Mouse (Mus musculus) thymus, postnatal 4 days (tissue): Measurements from ENCODE around the gene Zdhhc3.

Source experiments
- DNase-seq: peaks from one replicate; pipeline ENCODE4 v3.0.0; 2021

Zdhhc3 gene

DNA sequence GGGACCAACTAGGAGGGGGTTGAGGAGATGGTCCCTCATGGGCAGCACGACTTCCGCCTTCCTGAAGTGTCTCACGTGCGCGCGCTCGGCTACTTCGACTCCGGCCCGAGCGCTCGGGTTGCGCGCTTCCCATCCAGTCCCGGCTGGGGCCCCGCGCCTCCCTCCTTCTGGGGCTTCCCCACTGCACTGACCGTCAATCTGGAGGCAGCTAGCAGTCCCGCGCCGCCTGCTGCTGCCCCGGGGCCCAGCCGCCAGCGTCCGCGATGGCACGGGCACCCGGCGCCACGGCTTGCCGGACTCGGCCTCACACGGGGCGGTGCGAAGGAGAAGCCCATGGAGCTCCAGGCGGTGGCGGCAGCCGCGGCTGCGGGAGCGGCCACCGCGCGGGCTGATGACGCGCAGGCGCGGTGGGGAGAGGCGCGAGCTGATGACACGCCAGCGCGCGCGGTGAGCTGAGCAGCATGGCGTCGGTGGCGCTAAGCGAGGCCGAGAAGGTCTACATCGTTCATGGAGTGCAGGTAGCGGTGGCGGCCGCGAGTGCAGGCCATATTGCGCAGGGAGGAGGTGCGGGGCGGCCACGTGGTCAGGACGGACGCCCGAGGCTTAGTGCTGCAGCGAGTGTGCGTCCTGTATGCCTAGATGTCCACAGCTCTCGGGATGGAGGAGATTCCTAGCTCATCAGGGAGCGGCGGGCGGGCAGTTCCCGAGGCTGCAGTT is at the start of gene Zdhhc3, which contains the start of gene Exosc7:
Zdhhc3 (minus strand) TSS at position 401 of the 717 bp plus-strand sequence.
Exosc7 (plus strand) TSS at position 411 of the 717 bp plus-strand sequence.
- peak; percentile 93 for DNase-seq

- DNase-seq = no peak
Measured at GRCm38 (mm10) chr9:123161792-123162191, 48.8 kb upstream of the Zdhhc3 start.

- peak; percentile 77 for DNase-seq
Measured at GRCm38 (mm10) chr9:123159330-123159729, 46.3 kb upstream of the Zdhhc3 start.

DNA sequence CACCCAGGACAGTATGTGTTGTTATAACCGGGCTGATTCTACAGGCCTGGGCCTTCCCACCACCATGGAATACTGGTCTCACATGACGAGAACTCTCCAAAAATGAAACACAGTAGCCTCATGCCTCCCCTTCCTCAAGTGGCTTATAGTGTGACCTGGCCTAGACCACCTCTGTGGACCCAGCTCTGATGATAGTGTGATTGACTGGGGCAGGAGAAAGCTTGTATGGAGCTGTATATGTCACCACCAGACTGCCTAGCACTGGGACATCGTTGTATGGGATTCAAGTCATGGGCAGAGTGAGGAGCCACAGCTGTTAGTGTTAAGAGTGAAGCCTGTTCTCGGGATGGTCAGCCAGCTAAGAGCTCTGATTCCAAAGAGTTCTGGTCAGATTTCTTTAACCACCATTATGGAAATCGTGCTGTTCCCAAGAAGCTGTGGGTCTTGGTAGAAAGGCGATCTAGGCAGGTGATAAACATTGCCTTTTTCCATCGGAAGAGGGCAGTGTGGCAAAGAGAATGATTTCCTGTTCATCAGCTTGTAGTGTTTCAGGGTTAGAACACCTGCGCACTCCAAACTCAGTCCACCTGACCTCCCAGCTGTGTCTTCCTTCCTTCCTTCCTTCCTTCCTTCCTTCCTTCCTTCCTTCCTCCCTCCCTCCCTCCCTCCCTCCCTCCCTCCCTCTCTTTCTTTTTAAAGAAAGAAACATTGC is 45.3 kb upstream of the Zdhhc3 start:
- DNase-seq = peak; percentile 68

GRCm38 (mm10) chr9:123157699-123158098 is 44.7 kb upstream of the Zdhhc3 start:
- DNase-seq = no peak

- peak; percentile 75 for DNase-seq
Measured at GRCm38 (mm10) chr9:123156910-123157361, 43.9 kb upstream of the Zdhhc3 start.

- no peak for DNase-seq
Measured at GRCm38 (mm10) chr9:123153121-123153520, 40.1 kb upstream of the Zdhhc3 start.

DNA sequence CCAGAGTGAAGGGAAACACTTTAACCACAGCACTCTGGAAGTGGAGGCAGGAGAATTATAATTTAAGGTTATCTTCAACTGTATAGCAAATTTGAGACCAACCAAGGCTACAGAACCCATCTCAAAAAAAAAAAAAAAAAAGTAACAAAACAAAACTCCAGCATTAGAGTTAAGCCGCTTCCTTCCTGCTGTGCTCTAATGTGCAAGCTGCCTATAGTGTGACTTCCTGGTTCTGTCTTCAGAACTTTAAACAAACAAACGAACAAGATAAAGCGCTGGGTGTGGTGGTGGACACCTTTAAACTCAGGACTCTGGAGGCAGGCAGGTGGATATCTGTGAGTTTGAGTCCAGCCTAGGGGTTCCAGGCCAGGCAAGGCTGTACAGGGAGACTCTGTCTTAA is 39.0 kb upstream of the Zdhhc3 start:
- DNase-seq = peak; percentile 31

DNA sequence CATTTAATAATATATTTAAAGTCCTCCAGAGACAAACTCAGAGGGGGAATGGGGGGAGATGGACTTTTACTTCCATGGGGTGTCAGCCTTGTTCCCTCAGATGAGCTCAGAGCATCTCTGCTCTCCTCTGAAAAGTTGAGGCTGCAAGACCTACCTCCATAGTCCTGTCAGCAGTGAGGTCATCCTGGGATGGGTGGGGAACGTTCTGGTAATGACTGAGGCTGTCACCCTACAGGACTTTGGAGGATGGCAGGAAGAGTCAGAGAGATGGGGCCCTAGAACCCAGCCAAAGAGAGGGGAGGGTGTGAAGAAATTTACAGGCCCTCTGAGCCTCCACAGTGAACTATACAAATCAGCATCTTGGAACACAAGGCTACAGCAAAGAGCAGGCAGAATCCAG is 38.6 kb upstream of the Zdhhc3 start:
- DNase-seq = peak; percentile 23

GRCm38 (mm10) chr9:123150241-123151020 is 37.4 kb upstream of the Zdhhc3 start, which contains the start of gene Clec3b:
Clec3b (plus strand) TSS chr9:123150946.
- DNase-seq = no peak

GRCm38 (mm10) chr9:123148430-123148829 is 35.4 kb upstream of the Zdhhc3 start:
- DNase-seq = no peak

DNA sequence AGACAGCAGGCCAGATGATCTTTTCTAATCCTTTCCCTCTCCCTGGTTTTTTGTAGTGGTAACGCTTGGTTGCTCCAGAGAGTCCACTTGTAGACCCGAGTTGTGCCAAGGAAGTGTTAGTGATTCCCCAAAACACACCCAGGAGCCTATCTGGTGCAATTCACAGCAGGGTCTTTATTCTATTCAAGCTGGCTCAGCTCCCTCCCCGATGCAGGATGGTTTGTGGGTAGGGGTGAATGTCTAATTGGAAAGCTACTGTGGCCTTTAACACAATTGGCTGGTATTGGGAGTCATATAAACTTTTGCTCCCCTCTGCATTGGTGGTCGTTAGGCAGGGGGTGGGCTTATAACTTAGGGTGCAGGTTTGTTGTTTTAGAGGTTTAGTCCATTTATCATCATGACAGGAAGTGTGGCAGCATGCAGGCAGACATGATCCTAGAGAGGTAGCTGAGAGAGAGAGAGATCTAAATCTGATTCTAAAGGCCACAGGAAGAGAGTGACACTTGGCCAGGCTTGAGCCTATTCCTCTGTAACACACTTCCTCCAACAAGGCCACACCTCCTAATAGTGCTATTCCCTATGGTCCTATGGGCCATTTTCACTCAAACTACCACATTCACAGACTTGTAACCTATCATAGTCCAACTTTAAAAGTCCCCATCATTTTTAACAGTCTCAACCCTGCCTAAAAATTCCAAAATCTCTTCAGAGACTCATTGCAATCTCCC is 27.0 kb upstream of the Zdhhc3 start:
- no peak for DNase-seq

GRCm38 (mm10) chr9:123138891-123139474 is 26.0 kb upstream of the Zdhhc3 start:
- no peak for DNase-seq

GRCm38 (mm10) chr9:123136953-123137682 is 24.1 kb upstream of the Zdhhc3 start:
- no peak for DNase-seq

DNA sequence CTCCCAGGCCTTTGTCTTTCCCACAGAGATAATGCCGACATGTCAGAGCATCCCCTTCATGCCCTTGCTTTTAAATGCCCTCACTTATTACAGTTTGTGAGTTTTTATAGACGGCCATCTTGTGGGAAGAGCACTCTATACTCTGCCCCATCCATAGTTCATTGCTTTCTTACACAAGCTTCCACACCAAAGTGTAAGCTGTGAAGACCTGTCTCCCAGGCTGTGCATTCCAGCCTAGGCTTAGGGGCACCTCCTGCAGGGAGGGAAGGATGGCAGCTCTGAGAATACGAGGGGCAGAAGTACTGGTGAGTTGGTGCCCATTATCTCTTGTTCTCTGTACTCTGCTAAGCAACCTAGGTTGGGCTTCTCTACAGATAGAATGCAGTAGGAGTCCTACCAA is 20.0 kb upstream of the Zdhhc3 start:
- no peak for DNase-seq

- DNase-seq = no peak
Measured at GRCm38 (mm10) chr9:123127663-123128062, 14.7 kb upstream of the Zdhhc3 start.

- no peak for DNase-seq
Measured at GRCm38 (mm10) chr9:123124413-123124981, 11.5 kb upstream of the Zdhhc3 start.

- DNase-seq = peak; percentile 15
Measured at GRCm38 (mm10) chr9:123123571-123124412, 10.8 kb upstream of the Zdhhc3 start.

- no peak for DNase-seq
Measured at GRCm38 (mm10) chr9:123123017-123123416, 10.0 kb upstream of the Zdhhc3 start.

GRCm38 (mm10) chr9:123115566-123115965 is 2.6 kb upstream of the Zdhhc3 start:
- no peak for DNase-seq
